Mouse (Mus musculus) megakaryocyte, adult 5-6 weeks (primary cell): ENCODE data around the gene Arvcf. TPM values are rescaled to one million over a fixed set of nuclear protein-coding genes. Genes with fewer than 3 reads are reported as not detected.

Experiments
- ATAC-seq: 2 replicates; pipeline ENCODE4 v1.8.0; 2016; ENCODE audit warnings: mild to moderate bottlenecking, inconsistent platforms; ENCODE audit not compliant: poor library complexity, severe bottlenecking
- total RNA-seq, 2 experiments: library from RNA; stranded (forward) in 1 of 2; stranded (reverse) in 1 of 2; fragments of 153-499, 151-499 nt in 1 of 2; fragments of 221-1000, 200-1000 nt in 1 of 2; gene quantifications; 2 replicates each; pipeline versions ENCODE4 v1.2.3 to v1.2.4; 2015 to 2017

The Arvcf gene
- total RNA-seq, 2 experiments from 2014 or later = 0.38 to 1.5 TPM

GRCm38 (mm10) chr16:18351313-18352055, 3.5 kb downstream of the Arvcf start:
- no peak for ATAC-seq

GRCm38 (mm10) chr16:18353106-18353505, 5.1 kb downstream of the Arvcf start:
- peak; percentile 53 for ATAC-seq

- no peak for ATAC-seq
Measured at GRCm38 (mm10) chr16:18356961-18357360, 9.0 kb downstream of the Arvcf start.

GRCm38 (mm10) chr16:18357977-18358376, 10.0 kb downstream of the Arvcf start:
- no peak for ATAC-seq

GRCm38 (mm10) chr16:18360151-18360805, 12.3 kb downstream of the Arvcf start:
- ATAC-seq = no peak

- no peak for ATAC-seq
Measured at GRCm38 (mm10) chr16:18362948-18363347, 15.0 kb downstream of the Arvcf start.

- ATAC-seq = no peak
Measured at GRCm38 (mm10) chr16:18366849-18367248, 18.9 kb downstream of the Arvcf start.

- ATAC-seq = no peak
Measured at GRCm38 (mm10) chr16:18370197-18370596, 22.2 kb downstream of the Arvcf start.

GRCm38 (mm10) chr16:18373632-18374031, 25.6 kb downstream of the Arvcf start:
- no peak for ATAC-seq

GRCm38 (mm10) chr16:18376297-18376954, 28.4 kb downstream of the Arvcf start:
- no peak for ATAC-seq

- no peak for ATAC-seq
Measured at GRCm38 (mm10) chr16:18377203-18377602, 29.2 kb downstream of the Arvcf start.

- no peak for ATAC-seq
Measured at GRCm38 (mm10) chr16:18378489-18378888, 30.5 kb downstream of the Arvcf start.

GRCm38 (mm10) chr16:18379338-18380001, 31.5 kb downstream of the Arvcf start:
- no peak for ATAC-seq

- ATAC-seq = no peak
Measured at GRCm38 (mm10) chr16:18380495-18381063, 32.6 kb downstream of the Arvcf start.

GRCm38 (mm10) chr16:18381621-18382258, 33.8 kb downstream of the Arvcf start:
- no peak for ATAC-seq

GRCm38 (mm10) chr16:18383045-18383726, 35.2 kb downstream of the Arvcf start:
- ATAC-seq = no peak

- no peak for ATAC-seq
Measured at GRCm38 (mm10) chr16:18383756-18384155, 35.8 kb downstream of the Arvcf start.

GRCm38 (mm10) chr16:18384211-18384610, 36.2 kb downstream of the Arvcf start:
- ATAC-seq = no peak

GRCm38 (mm10) chr16:18384659-18385058, 36.7 kb downstream of the Arvcf start:
- ATAC-seq = no peak

- no peak for ATAC-seq
Measured at GRCm38 (mm10) chr16:18385411-18385810, 37.4 kb downstream of the Arvcf start.
